Mouse (Mus musculus) adrenal gland, adult 18-20 months (tissue): ENCODE measurements at regions not wholly inside any gene's neighbourhood (a gene's known extent, or its start where the extent isn't known, plus 50 kb on each side); places are given as distances from the start of the nearest gene placed in this dataset.

Source experiments
- DNase-seq, 2 experiments: peaks; one replicate each; pipeline ENCODE4 v3.0.0; 2021 to 2022; ENCODE audit warnings: low spot score in 2 of 2

DNA sequence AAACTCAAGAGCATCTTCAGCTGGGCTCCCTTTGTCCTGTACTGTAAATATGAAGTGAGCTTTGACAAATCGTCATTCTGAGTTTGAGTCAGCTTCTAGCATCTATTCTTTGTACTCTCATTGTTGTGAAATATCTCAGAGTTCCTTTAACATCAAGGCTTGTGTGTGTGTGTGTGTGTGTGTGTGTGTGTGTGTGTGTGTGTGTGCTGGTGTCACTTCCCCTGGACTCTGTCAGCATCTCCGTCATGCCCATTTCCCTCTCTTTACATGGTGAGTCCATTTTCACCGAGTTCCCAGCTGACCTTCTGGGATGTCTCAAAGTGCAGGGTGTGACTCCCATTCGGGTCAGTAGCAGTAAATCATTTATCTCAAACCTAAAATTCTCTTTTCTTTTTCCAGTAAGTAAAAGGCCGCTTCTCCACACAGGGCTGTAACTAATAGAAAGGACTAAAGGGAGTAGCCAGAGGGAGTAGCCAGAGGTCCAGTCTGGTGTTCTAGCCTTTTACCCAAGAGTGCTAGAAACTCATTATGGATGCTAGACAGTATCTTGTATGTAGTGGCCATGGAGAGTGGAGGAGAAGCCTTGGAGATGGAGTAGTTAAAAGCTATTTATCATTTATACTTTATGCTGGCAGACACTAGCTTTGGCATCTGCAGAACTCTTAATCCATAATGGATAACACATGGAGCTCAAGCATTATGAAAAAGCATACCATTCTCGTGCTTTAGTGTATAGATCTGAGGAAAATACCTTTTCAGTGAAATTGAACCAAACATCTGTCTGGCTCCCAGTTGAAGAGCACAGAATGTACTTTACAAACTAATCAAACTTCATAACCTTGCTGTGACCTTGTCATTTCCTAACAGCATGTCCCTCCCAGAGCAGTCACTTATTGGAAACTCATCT lies 85.6 kb upstream of the Thbs1 start:
- no peak for DNase-seq

DNA sequence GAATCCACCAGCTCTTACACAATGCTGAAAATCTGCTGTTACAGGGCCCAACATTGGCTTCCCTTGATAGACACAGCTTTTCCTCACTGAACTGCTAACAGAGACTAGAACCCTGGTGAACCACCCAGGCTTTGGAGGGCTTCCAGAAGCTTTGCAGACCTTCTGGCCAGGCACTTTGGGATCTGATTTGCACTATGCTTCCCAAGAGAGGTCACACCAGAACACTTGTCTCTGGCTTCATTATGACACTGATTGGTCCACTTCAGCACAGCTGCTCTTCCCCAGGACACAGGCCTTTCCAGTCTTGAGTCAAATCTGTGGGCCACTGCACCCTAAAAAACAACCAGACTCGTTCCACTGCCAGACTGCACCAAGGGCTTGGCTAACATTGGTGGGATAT lies 82.8 kb upstream of the Thbs1 start:
- DNase-seq, result no peak

DNA sequence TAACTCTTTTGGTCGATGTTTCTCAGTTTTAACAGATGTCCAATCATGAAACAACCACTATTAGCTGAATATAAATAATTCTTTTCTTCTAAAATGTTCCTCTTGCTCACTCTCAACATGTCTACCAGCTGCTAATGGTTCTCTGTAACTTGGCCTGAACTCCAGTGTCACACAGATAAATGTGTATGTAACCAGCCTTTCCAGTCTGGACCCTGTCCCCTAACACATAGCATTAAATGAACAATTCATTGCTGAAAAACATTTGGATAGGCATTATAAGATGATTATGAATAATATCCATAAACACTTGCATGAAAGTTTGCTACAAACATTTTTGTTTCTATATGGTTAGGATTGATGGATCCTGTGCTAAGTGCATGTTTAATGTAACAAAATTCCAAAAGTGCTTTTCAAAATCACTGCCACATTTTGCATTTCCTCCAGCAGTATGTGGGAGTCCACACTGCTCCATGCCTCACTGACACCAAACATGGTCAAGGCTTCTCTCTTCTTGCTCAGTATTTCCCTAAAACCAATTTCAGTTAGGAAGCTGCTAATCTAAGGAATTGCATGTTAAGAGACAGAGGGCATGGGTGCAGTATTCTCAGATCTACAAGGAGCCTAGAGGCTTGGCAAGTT lies 82.1 kb upstream of the Thbs1 start:
- no peak for DNase-seq

DNA sequence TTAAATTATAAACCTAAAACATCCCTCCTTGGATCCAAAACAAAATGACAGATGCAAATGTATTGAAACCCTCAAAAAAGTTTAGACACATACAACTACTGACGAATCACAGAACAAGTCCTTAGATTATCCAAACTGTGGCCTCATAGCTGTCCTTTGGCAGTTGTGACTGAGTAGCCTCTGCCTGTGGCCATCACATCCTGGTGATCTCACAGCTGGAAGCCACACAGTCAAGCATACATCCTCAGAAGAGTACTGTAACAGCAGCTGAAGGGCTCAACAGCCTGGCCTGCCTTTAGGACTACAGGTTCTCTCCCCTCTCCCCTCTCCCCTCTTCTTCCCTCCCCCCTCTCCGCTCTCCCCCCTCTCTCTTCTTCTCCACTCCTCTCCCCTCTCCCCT lies 80.0 kb upstream of the Thbs1 start:
- DNase-seq, result no peak

DNA sequence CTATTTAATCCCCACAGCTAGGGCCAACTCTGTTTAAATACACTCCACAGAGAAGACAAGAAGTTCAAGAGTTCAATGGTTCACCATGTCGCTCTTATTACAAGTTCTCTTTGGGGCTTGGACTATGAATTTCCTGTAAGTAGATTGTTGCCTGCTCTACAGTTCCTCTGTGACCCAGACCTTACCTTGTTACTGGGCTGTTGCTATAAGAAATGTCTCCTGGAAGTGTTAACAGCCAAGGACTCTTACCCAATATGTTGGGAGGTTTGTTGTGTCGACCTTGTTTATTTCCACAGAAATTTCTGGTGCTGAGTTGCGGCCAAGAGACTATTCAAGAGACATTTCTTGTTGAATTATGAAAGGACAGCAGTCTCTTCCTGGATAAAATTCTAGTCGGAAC lies 78.3 kb upstream of the Thbs1 start:
- no peak for DNase-seq

DNA sequence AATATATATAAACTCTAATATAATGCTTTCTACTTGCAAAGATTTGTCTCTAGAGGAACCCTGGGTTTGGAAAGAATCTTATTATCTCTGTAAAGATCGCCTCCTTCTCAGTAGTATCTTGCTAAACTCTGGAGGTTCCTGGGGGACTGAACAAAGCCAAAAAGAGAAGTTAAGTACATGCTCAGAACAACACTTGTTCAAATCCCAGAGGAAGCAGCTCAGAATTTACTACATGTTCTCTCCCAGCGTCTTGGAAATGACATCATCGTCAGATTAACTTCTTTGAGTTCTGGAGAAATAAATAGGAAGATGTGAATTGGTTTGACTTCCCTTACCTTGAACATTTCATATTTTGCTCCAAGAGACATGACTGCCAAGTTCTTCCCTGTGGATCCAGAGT lies 77.7 kb upstream of the Thbs1 start:
- DNase-seq, result no peak

DNA sequence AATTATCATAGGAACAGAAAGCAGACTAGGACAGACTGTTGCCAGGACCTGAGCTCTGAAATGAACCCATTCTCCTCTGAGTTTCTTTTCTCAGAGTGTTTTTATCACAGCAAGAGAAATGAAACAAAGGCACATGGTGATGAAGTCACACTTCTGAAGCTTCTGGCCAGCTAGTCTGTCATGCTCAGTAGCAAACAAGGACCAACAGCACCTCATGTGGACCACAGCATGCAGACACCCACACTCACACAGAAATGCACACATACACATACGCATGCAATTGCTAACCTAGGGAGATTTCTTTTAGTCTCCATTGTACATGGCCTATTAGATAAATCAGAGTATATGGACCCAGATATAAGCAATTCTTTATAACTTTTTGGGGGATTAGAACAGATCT lies 76.3 kb upstream of the Thbs1 start:
- no peak for DNase-seq

DNA sequence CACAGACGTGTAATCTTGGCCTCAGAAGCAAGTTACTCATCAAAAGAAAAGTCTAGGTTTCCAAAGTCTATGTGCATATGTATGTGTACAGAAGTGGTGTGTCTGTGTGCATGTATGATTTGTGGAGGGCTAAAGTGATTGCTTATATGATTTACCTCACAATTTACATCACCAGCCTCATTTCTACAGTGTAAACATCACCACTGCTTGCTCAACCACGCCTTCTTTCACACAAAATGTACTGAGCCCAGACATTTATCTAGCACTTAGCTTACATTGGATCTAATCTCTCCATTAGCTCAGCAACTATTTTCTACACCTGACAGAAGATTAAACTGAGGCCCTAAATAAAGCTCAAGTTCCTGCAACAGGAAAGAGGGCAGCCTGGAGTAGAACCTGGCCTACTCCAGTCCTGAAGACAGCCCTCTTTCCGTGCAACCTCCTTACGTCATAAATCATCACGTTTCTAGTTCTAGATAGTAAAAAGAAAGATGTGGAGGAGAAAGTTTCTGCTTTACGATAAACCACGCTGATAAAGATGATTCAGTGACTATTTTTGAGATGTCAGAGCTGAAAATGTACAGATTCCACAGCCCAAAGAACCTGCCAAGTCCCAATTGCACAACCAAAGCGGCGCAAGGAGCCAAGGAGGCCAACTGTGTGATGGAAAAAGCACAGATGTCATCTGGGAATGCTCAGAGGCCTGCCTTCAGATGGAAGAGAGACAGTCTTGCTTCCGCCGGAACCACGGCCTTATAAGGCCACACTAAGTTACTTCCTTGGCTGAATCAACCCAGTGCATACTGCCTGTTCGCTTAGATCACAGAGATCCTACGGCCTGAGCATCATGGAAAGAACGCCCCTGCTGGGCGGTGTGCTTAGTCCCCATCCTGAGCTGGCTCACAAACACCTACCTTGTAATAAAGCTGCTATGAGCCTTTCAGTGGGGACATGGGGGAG lies 72.5 kb upstream of the Thbs1 start:
- peak in 1 of 2 experiments; percentile 40 for DNase-seq

DNA sequence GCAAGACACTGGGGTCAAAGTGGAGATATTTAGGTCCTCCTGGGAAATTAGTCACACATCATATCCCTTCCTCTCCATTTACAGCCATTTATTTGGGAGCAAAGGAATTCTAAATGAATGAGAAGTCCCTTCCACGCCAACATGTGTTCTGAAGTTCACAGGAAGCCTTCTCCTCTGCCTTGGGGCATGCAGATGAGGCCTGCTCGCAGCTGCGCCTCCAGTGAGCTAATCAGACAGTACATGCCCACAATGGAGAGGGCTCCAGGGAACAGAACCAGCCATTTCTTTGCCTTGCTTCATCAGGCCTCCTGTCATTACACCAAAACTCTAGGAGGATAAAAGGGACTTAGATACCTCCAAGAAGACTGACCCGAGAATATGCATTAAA lies 71.9 kb upstream of the Thbs1 start:
- no peak for DNase-seq

DNA sequence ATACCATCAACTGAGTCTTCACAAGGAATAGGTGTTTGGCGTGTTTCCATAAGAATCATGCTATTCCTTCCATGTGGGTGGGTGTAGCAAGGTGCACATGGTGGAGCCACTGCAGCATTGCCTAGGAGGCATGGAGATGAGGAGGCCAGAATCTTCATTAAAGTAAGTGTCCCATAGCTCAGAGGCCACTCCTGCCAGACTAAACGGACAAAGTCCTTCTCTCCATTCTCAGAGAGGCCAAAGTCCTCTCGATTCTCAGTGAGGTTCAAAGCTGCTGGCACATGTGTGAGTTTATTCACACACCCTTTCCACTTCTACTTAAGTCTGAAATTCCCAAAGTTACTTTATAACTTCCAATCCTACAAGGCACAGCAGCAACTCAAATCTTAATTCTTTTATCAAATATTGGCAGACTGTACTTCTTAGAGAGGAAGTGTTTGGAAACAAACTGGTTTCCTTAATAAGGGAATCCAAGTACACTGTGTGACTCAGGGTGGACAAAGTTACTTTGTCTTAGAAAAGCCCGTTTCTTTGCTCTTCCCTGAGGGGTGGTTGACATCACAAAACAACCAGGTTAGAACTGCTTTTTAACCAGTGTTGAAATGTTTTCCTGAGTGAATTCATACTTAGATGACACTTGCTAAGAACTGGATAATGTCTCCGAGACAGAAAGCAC lies 69.2 kb upstream of the Thbs1 start:
- DNase-seq, result no peak

DNA sequence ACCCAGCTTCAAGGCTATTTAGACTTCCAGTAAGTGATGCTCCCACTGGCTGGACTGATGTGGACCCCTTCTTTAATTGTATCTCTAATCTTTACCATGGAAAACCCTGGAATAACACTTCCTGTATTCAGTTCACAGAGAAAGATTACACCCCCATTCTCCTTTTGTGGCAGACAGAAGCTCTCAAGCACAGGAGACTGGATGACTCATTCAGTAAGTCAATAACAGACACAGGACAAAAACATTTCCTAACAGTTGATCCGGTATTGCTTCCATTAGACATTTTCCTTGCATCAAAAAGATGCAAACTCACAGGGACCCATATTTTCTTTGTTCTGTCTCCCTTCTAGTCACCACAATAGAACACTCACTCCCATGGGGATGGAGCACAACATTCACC lies 67.0 kb upstream of the Thbs1 start:
- DNase-seq, result no peak

DNA sequence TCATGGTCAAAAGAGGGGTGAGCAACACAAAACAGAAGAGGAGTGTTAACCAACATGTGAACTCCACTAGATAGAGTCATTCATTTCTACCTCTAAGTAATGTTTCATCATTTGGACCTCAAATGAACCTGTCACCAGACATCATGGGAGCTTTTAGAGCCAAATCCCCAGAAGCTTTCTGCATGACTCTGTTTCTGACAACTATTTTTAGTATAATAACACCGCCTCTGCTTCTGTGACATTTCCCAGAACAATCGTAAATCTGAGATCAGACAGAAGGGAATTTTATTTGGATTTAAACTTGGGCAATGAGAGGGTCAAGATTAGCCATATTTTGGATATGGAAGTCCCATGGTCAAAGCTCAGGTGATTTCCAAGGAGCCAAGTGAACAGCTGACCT lies 61.4 kb upstream of the Thbs1 start:
- no peak for DNase-seq

DNA sequence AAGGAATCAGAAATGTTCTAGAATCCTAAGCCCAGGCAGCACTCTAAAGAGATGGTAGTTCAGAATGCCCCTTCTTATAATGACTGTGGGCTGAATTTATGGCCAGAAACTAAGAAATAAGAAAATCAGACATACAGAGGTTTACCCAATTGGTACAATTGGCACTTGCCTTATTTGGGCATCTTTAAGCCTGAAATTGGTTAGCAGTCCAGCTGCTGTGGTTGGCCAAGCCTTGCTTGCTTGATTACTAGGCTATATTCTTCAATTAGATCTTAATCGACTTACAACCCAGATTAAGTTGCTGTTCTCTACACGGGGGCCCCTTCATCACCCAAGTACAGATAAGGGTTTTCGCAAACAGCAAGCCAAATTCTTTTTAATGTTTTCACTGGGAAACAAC lies 60.1 kb upstream of the Thbs1 start:
- DNase-seq, result no peak

DNA sequence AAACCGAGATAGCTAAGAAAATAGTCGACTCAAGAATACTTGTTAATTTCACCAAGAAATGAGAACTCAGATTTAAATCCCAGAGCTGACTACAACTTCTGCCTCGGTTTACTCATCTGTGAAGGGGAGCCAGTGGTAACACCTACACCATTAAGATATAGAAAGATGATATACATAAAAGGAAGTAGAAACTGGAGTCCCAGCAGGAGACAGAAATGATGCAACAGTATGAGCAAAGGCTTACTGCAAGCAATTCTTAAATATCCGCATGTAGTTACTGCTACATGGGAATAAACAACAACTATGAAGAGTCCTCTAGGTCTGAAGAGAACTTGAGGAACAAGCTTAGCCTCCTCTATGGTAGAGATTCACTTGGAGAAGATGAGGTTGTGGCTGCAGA lies 58.2 kb upstream of the Thbs1 start:
- no peak for DNase-seq

DNA sequence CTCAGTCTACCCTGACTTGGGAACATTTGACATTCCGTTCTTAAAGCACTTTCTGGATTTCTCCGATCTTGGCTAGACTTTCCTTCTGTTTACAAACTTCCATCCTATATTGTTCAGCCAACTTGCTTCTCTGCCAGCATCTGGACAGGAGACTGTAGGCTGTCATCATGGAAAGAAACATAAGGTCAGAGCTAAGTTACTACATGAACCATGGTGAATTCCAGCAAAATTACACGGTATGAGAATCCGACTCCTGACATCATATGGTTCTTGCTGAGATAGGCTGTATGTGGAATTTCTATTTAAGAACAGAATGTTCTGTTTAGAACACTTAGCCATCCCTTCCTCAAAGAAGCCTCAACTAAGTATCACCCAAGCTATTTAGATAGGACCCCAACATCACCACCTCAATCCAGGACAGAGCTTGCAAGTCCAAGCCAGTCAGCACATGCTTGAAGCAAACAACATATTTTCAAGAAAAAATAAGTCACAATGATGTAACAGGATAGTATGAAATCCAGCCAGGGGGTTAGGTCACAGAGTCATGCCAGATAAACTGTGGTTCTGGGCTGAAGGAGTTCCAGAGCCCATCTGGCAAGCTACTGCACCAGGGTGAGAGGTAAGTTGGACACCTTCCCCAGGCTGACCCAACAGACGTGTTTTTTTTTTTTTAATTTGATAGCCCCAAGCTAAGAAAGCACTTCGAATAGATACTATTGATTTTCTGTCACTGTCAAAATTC lies 52.9 kb upstream of the Thbs1 start:
- DNase-seq, result no peak

DNA sequence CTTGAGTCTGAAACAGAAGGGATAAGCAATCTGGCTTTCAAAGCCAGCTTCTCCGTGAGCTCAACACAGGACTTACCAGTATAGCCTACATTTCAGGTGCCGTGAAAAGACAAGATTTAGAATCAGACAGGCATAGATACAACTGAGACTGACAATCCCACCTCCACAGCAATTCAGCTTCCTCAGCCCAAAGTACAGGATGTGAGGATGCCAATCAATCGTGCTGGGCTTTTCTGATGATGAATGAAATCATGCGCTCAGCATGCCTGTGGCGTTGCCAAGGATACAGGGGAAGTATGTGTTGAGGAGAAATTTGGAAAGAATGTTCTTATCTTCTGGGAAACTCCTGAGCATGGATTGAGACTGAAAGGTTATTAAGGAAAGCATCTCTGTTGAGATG lies 50.4 kb upstream of the Thbs1 start:
- no peak for DNase-seq
